Mouse (Mus musculus) bone marrow macrophage, adult 2 months (primary cell): ENCODE results near the gene Setdb1.

Experiments
- CTCF ChIP-seq: IDR thresholded peaks from 2 replicates; pipeline ENCODE4 v1.5.1; 2012; ENCODE audit warnings: low read depth, mild to moderate bottlenecking, low read length, moderate library complexity
- POLR2A ChIP-seq: IDR thresholded peaks from 2 replicates; pipeline ENCODE4 v1.6.1; 2012; ENCODE audit warnings: mild to moderate bottlenecking, low read depth, low read length, borderline replicate concordance

GRCm38 (mm10) chr3:95281216-95282126 is 75.5 kb downstream of the Setdb1 start, which contains the start of the genes Mindy1 and Prune1:
- TF ChIP-seq CTCF, result no peak
- TF ChIP-seq POLR2A, result no peak
